Mouse (Mus musculus) megakaryocyte-erythroid progenitor cell, adult 5-6 weeks (primary cell): ENCODE measurements around the gene Lhcgr. TPM values are rescaled to one million over a fixed set of nuclear protein-coding genes. Genes with fewer than 3 reads are reported as not detected.

Source experiments
- ATAC-seq: replicated peaks from 2 replicates; pipeline ENCODE4 v1.8.0; 2016; ENCODE audit warnings: mild to moderate bottlenecking, inconsistent platforms; ENCODE audit not compliant: severe bottlenecking, poor library complexity, low FRiP score, low TSS enrichment
- total RNA-seq, 2 experiments: library from RNA; stranded (forward) in 1 of 2; stranded (reverse) in 1 of 2; fragments of 200-1000, 215-1000 nt in 1 of 2; fragments of >200 nt in 1 of 2; fragmentation: Nextera tagmentation in 1 of 2; gene quantifications; 2 replicates each; pipeline ENCODE4 v1.2.3; 2014 to 2017

The Lhcgr gene
- total RNA-seq, 2 experiments from 2014 or later = not detected

- ATAC-seq = peak; percentile 95
Observed at GRCm38 (mm10) chr17:88752827-88753471, 38.8 kb downstream of the Lhcgr start.

- no peak for ATAC-seq
Observed at GRCm38 (mm10) chr17:88749646-88750045, 42.1 kb downstream of the Lhcgr start.

GRCm38 (mm10) chr17:88706231-88706649 lies 85.5 kb downstream of the Lhcgr start:
- ATAC-seq = no peak

- no peak for ATAC-seq
Observed at GRCm38 (mm10) chr17:88703112-88703511, 88.7 kb downstream of the Lhcgr start.

- no peak for ATAC-seq
Observed at GRCm38 (mm10) chr17:88702345-88702744, 89.4 kb downstream of the Lhcgr start.

- no peak for ATAC-seq
Observed at GRCm38 (mm10) chr17:88700901-88701300, 90.9 kb downstream of the Lhcgr start.

GRCm38 (mm10) chr17:88696656-88697333 lies 95.0 kb downstream of the Lhcgr start:
- no peak for ATAC-seq

- no peak for ATAC-seq
Observed at GRCm38 (mm10) chr17:88688226-88688625, 103.6 kb downstream of the Lhcgr start.

- no peak for ATAC-seq
Observed at GRCm38 (mm10) chr17:88675310-88676309, 116.2 kb downstream of the Lhcgr start.

GRCm38 (mm10) chr17:88670800-88671199 lies 121.0 kb downstream of the Lhcgr start:
- no peak for ATAC-seq

GRCm38 (mm10) chr17:88669921-88670320 lies 121.9 kb downstream of the Lhcgr start:
- ATAC-seq = no peak

- ATAC-seq = peak; percentile 84
Observed at GRCm38 (mm10) chr17:88668452-88668851, 123.3 kb downstream of the Lhcgr start, which contains the start of gene Gtf2a1l. Gene Gtf2a1l (plus strand): TSS chr17:88668660.

Other genes starting within 250 kb of the Lhcgr start
- gene Ston1, start 194.3 kb downstream of the Lhcgr start, total RNA-seq (2014; fragmentation: Nextera tagmentation) = 1.2 TPM in 1 of 2 replicates, not detected in the other
- not detected in 2 replicates for gene Ston1, start 194.3 kb downstream of the Lhcgr start, total RNA-seq (2017)
- not detected in 2 replicates for gene Gtf2a1l, start 123.3 kb downstream of the Lhcgr start, total RNA-seq (2014; fragmentation: Nextera tagmentation)
- not detected in 2 replicates for gene Gtf2a1l, start 123.3 kb downstream of the Lhcgr start, total RNA-seq (2017)